Mouse (Mus musculus) hindbrain, embryonic 10.5 days (tissue): Measurements from ENCODE around the gene Rnf123. TPM values are rescaled to one million over a fixed set of nuclear protein-coding genes. Genes with fewer than 3 reads are reported as not detected.

Source experiments
- DNase-seq: peaks from one replicate; pipeline ENCODE4 v3.0.0-alpha.2; 2017; ENCODE audit warnings: low spot score
- H3K27ac ChIP-seq: fragments of 300-500 bp; sonication (generic); 2 replicates; pipeline ENCODE4 v1.5.1; 2016; ENCODE audit warnings: mild to moderate bottlenecking, moderate library complexity
- H3K27me3 ChIP-seq: fragments of 300-500 bp; sonication (generic); 2 replicates; pipeline ENCODE4 v1.6.1; 2016; ENCODE audit warnings: mild to moderate bottlenecking; ENCODE audit not compliant: poor library complexity, insufficient read depth, severe bottlenecking
- H3K36me3 ChIP-seq: fragments of 300-500 bp; sonication (generic); 2 replicates; pipeline ENCODE4 v1.6.1; 2016; ENCODE audit warnings: mild to moderate bottlenecking, moderate library complexity
- H3K4me1 ChIP-seq: fragments of 300-500 bp; sonication (generic); replicated peaks from 2 replicates; pipeline ENCODE4 v1.6.1; 2016; ENCODE audit warnings: mild to moderate bottlenecking
- H3K4me3 ChIP-seq: fragments of 300-500 bp; sonication (generic); 2 replicates; pipeline ENCODE4 v1.5.1; 2016; ENCODE audit warnings: mild to moderate bottlenecking, moderate library complexity
- H3K9me3 ChIP-seq: fragments of 300-500 bp; sonication (generic); 2 replicates; pipeline ENCODE4 v1.6.1; 2016; ENCODE audit warnings: mild to moderate bottlenecking, moderate library complexity
- WGBS: fragments of 180-500 bp; shearing (Covaris S2); methylation state at CpG from one replicate; pipeline ENCODE4 v1.1.7; 2016; 5-methylcytosine and 5-hydroxymethylcytosine counted together
- polyA plus RNA-seq: library from polyadenylated mRNA; unstranded; fragments of >200 nt; fragmentation: Nextera tagmentation; extraction: Ambion mirVana; gene quantifications from 2 replicates; pipeline ENCODE4 v1.2.1, GENCODE M21; 2016

Rnf123 gene
- polyA plus RNA-seq, 1 experiment from 2014 or later = 39.1 TPM

GRCm38 (mm10) chr9:108001922-108002770, 81.0 kb downstream of the Rnf123 start, which contains the start of gene Ip6k1:
TSS of gene Ip6k1 (plus strand) at chr9:108002501.
- H3K4me3 ChIP-seq = peak within 1 kb of the TSS; percentile 95
- WGBS = under 1% methylated on average over 51 of the region's 51 CpGs
- peak; percentile 100 for DNase-seq

More at GRCm38 (mm10) chr9:108001922-108002770, 81.0 kb downstream of the Rnf123 start, which contains the start of gene Ip6k1:
- peak within 1 kb of the TSS; percentile 98 for H3K27ac ChIP-seq
- no peaks in the 10 kb centered on the region for H3K9me3 ChIP-seq
- H3K27me3 ChIP-seq = no peaks in the 10 kb centered on the region
- peaks cover 8% of the 10 kb centered on the region; the same call in 1 of the 2 replicates for H3K36me3 ChIP-seq
- peaks cover 29% of the 10 kb centered on the region for H3K4me1 ChIP-seq

Other genes with a start within 250 kb of the Rnf123 start
- 87.6 and 98.2 TPM in 2 replicates for gene Rbm6, start 210.1 kb downstream of the Rnf123 start, polyA plus RNA-seq
- gene Mon1a, start 195.2 kb downstream of the Rnf123 start, polyA plus RNA-seq = 13.4 and 16.6 TPM in 2 replicates
- gene Mst1r, start 176.5 kb downstream of the Rnf123 start, polyA plus RNA-seq = 0.67 and 0.80 TPM in 2 replicates
- gene Actl11, start 154.9 kb downstream of the Rnf123 start, polyA plus RNA-seq = not detected in 2 replicates
- 13.0 and 13.1 TPM in 2 replicates for gene Camkv, start 147.7 kb downstream of the Rnf123 start, polyA plus RNA-seq
- 24.3 and 35.3 TPM in 2 replicates for gene Traip, start 133.2 kb downstream of the Rnf123 start, polyA plus RNA-seq
- gene Uba7, start 107.8 kb downstream of the Rnf123 start, polyA plus RNA-seq = 8.5 and 9.6 TPM in 2 replicates
- gene Gm20661, start 100.3 kb downstream of the Rnf123 start, polyA plus RNA-seq = 1.5 and 1.8 TPM in 2 replicates
- 59.8 and 61.0 TPM in 2 replicates for gene Inka1, start 97.5 kb downstream of the Rnf123 start, polyA plus RNA-seq
- 2.4 and 3.0 TPM in 2 replicates for gene Cdhr4, start 90.8 kb downstream of the Rnf123 start, polyA plus RNA-seq
- 0.46 and 0.54 TPM in 2 replicates for gene Gm20662, start 87.0 kb downstream of the Rnf123 start, polyA plus RNA-seq
- 60.1 and 65.5 TPM in 2 replicates for gene Ip6k1, start 80.8 kb downstream of the Rnf123 start, polyA plus RNA-seq
- gene Gmppb, start 34.1 kb downstream of the Rnf123 start, polyA plus RNA-seq = 24.9 and 30.7 TPM in 2 replicates
- gene Amigo3, start 30.2 kb downstream of the Rnf123 start, polyA plus RNA-seq = 2.4 and 3.4 TPM in 2 replicates
- gene Mst1, start 2.9 kb downstream of the Rnf123 start, polyA plus RNA-seq = 0.34 and 0.39 TPM in 2 replicates
- gene Apeh, start 11.3 kb upstream of the Rnf123 start, polyA plus RNA-seq = 77.0 and 83.8 TPM in 2 replicates
- gene Bsn, start 107.0 kb upstream of the Rnf123 start, polyA plus RNA-seq = 1.4 and 2.4 TPM in 2 replicates
- 81.2 and 81.6 TPM in 2 replicates for gene Dag1, start 180.6 kb upstream of the Rnf123 start, polyA plus RNA-seq
- 39.5 and 54.3 TPM in 2 replicates for gene Nicn1, start 207.1 kb upstream of the Rnf123 start, polyA plus RNA-seq
- gene Amt, start 213.5 kb upstream of the Rnf123 start, polyA plus RNA-seq = 31.4 and 34.7 TPM in 2 replicates
- gene Rhoa, start 222.8 kb upstream of the Rnf123 start, polyA plus RNA-seq = 271 and 385 TPM in 2 replicates
- 20.7 and 32.7 TPM in 2 replicates for gene Tcta, start 222.8 kb upstream of the Rnf123 start, polyA plus RNA-seq